15 mouse cellular contexts compared by ENCODE assay signal in genomic region chr6:116712062-116712461, GRCm38 (mm10). TPM values are rescaled to one million over a fixed set of nuclear protein-coding genes. Genes with fewer than 3 reads are reported as not detected.
DNase-seq lines count a peak whose midpoint lies in the region; ATAC-seq and TF ChIP-seq lines count a peak whose summit lies in the region.
"Had no signal": no experiment of that assay in that cellular context is flagged by ENCODE, and none has a peak within 500 bp of the region (broad histone marks: within the 10 kb centered on the region; RNA-seq: fewer than 3 reads in every experiment).

No protein-coding gene starts in this region.

- no peak overlapping the region for H3K27ac ChIP-seq in kidney, postnatal 0 days
- no peak overlapping the region for H3K27ac ChIP-seq in kidney, embryonic 15.5 days
- H3K27ac ChIP-seq in ES-Bruce4 (ENCODE audit: insufficient read depth, low read length) = no peak overlapping the region
- H3K27ac ChIP-seq: forebrain, embryonic 13.5 days; heart, embryonic 13.5 days; hindbrain, embryonic 12.5 days; left cerebral cortex, adult 2 months; limb, embryonic 15.5 days had no signal

- TF ChIP-seq CTCF in kidney, postnatal 0 days (IDR thresholded peaks at IDR 0.05; ENCODE audit: low read depth) = peak; percentile 37; the same call in 1 of the 2 replicates
- TF ChIP-seq CTCF in ES-Bruce4 (IDR thresholded peaks at IDR 0.05; ENCODE audit: low read depth, low read length) = peak; percentile 17

- WGBS in kidney, postnatal 0 days = 12% methylated on average over 5 of the region's 5 CpGs
- 14% methylated on average over 5 of the region's 5 CpGs for WGBS in kidney, embryonic 15.5 days

- TF ChIP-seq POLR2A in ES-Bruce4 (IDR thresholded peaks at IDR 0.05; ENCODE audit: insufficient read depth, low read length) = no peak

- H3K27me3 ChIP-seq in kidney, postnatal 0 days (ENCODE audit: insufficient read depth, low read length) = no peaks in the 10 kb centered on the region
- no peaks in the 10 kb centered on the region for H3K27me3 ChIP-seq in kidney, embryonic 15.5 days
- H3K27me3 ChIP-seq in ES-Bruce4 (ENCODE audit: control insufficient read depth, insufficient read depth, low read length, poor library complexity, severe bottlenecking) = no peaks in the 10 kb centered on the region
- H3K27me3 ChIP-seq: forebrain, embryonic 13.5 days; heart, embryonic 13.5 days; hindbrain, embryonic 12.5 days; limb, embryonic 15.5 days had no signal

- 0 out of 2 replicates have a peak, but pooled peaks cover 4% of the 10 kb centered on the region for H3K4me1 ChIP-seq in kidney, postnatal 0 days (replicated peaks; ENCODE audit: insufficient read depth, low read length)
- H3K4me1 ChIP-seq in kidney, embryonic 15.5 days = peaks cover 16% of the 10 kb centered on the region
- no peaks in the 10 kb centered on the region for H3K4me1 ChIP-seq in ES-Bruce4 (ENCODE audit: control insufficient read depth, insufficient read depth, low read length)
- H3K4me1 ChIP-seq: forebrain, embryonic 13.5 days; hindbrain, embryonic 12.5 days had no signal

- H3K9me3 ChIP-seq in kidney, postnatal 0 days (replicated peaks; ENCODE audit: low read length) = no peaks in the 10 kb centered on the region
- H3K9me3 ChIP-seq in kidney, embryonic 15.5 days (replicated peaks) = no peaks in the 10 kb centered on the region
- H3K9me3 ChIP-seq in ES-Bruce4 (replicated peaks; ENCODE audit: control insufficient read depth, insufficient read depth, low read length, poor library complexity, severe bottlenecking) = no peaks in the 10 kb centered on the region
- H3K9me3 ChIP-seq: forebrain, embryonic 13.5 days; heart, embryonic 13.5 days; hindbrain, embryonic 12.5 days; limb, embryonic 15.5 days had no signal

- H3K36me3 ChIP-seq in kidney, postnatal 0 days (ENCODE audit: insufficient read depth, low read length) = no peaks in the 10 kb centered on the region
- no peaks in the 10 kb centered on the region for H3K36me3 ChIP-seq in kidney, embryonic 15.5 days
- no peaks in the 10 kb centered on the region for H3K36me3 ChIP-seq in ES-Bruce4 (ENCODE audit: control insufficient read depth, insufficient read depth, low read length, poor library complexity, severe bottlenecking)
- H3K36me3 ChIP-seq: heart, embryonic 13.5 days; hindbrain, embryonic 12.5 days; limb, embryonic 15.5 days had no signal

- H3K4me3 ChIP-seq in kidney, postnatal 0 days (replicated peaks; ENCODE audit: low read depth, low read length) = no peak overlapping the region
- H3K4me3 ChIP-seq in kidney, embryonic 15.5 days (replicated peaks) = no peak overlapping the region
- H3K4me3 ChIP-seq in ES-Bruce4 (ENCODE audit: low read depth, low read length) = no peak overlapping the region
- H3K4me3 ChIP-seq: forebrain, embryonic 13.5 days; heart, embryonic 13.5 days; hindbrain, embryonic 12.5 days; left cerebral cortex, adult 2 months; limb, embryonic 15.5 days had no signal

- no peak overlapping the region for H3K9ac ChIP-seq in kidney, postnatal 0 days (ENCODE audit: low read depth, low read length)
- H3K9ac ChIP-seq in kidney, embryonic 15.5 days = no peak overlapping the region
- H3K9ac ChIP-seq in ES-Bruce4 (ENCODE audit: low read depth, poor library complexity, severe bottlenecking) = no peak overlapping the region
- H3K9ac ChIP-seq: forebrain, embryonic 13.5 days; heart, embryonic 13.5 days; hindbrain, embryonic 12.5 days; limb, embryonic 15.5 days had no signal

- ATAC-seq in kidney, postnatal 0 days (replicated peaks; ENCODE audit: low FRiP score, low read depth) = no peak
- no peak for ATAC-seq in kidney, embryonic 15.5 days (replicated peaks; ENCODE audit: low FRiP score)
- ATAC-seq in common myeloid progenitor, adult 5-6 weeks (replicated peaks; ENCODE audit: low read depth, poor library complexity, severe bottlenecking) = peak; percentile 94
- ATAC-seq in megakaryocyte, adult 5-6 weeks (ENCODE audit: poor library complexity, severe bottlenecking) = peak; percentile 72
- no peak for ATAC-seq in erythroid progenitor cell, adult 5-6 weeks (replicated peaks; ENCODE audit: low FRiP score, poor library complexity, severe bottlenecking)
- ATAC-seq: forebrain, embryonic 13.5 days had no signal

- no peak for TF ChIP-seq EP300 in ES-Bruce4 (IDR thresholded peaks at IDR 0.05; ENCODE audit: insufficient read depth, low read depth, low read length)

- DNase-seq in kidney, postnatal 0 days (ENCODE audit: low spot score) = peak; percentile 25
- DNase-seq in cerebellum, postnatal 10 days = no peak
- DNase-seq: adrenal gland, adult 2 months; cerebellum, adult 9-10 months had no signal

- no peak overlapping the region for H3K4me2 ChIP-seq in kidney, postnatal 0 days (ENCODE audit: low read length)
- H3K4me2 ChIP-seq in kidney, embryonic 15.5 days = no peak overlapping the region
- H3K4me2 ChIP-seq: forebrain, embryonic 13.5 days; heart, embryonic 13.5 days; hindbrain, embryonic 12.5 days; limb, embryonic 15.5 days; midbrain, embryonic 11.5 days had no signal

RNA-seq across cellular contexts. Expression of gene Tmem72, which starts 4.7 kb away (rescaled TPM):
- polyA plus RNA-seq in kidney, postnatal 0 days (2015; fragmentation: Nextera tagmentation; extraction: Ambion mirVana) = 23.5 and 26.5 TPM in 2 replicates
- 5.6 and 6.1 TPM in 2 replicates for polyA plus RNA-seq in kidney, embryonic 15.5 days (2015; fragmentation: Nextera tagmentation; extraction: Ambion mirVana)
- 0.05 and 0.07 TPM in 2 replicates for polyA plus RNA-seq in ES-Bruce4 (2011; ENCODE audit: insufficient read depth, insufficient read length, low read depth, missing spikeins)
- 0.05 TPM in 2 replicates for total RNA-seq in common myeloid progenitor, adult 5-6 weeks (2017)
- total RNA-seq in megakaryocyte, adult 5-6 weeks (2015) = 0.13 and 0.21 TPM in 2 replicates
- 0.12 and 0.33 TPM in 2 replicates for total RNA-seq in megakaryocyte, adult 5-6 weeks (2017)
- total RNA-seq in erythroid progenitor cell, adult 5-6 weeks (2015; ENCODE audit: low replicate concordance) = under 0.01 and 0.42 TPM in 2 replicates
- total RNA-seq in erythroid progenitor cell, adult 5-6 weeks (2017; ENCODE audit: low replicate concordance) = 0.08 and 0.13 TPM in 2 replicates

RNA-seq across cellular contexts. Expression of gene Rassf4, which starts 38.3 kb away (rescaled TPM):
- 2.9 and 3.6 TPM in 2 replicates for polyA plus RNA-seq in kidney, postnatal 0 days (2015; fragmentation: Nextera tagmentation; extraction: Ambion mirVana)
- polyA plus RNA-seq in kidney, embryonic 15.5 days (2015; fragmentation: Nextera tagmentation; extraction: Ambion mirVana) = 6.0 and 6.1 TPM in 2 replicates
- polyA plus RNA-seq in ES-Bruce4 (2011; ENCODE audit: insufficient read depth, insufficient read length, low read depth, missing spikeins) = 2.9 and 4.1 TPM in 2 replicates
- 15.0 and 17.4 TPM in 2 replicates for total RNA-seq in common myeloid progenitor, adult 5-6 weeks (2017)
- total RNA-seq in megakaryocyte, adult 5-6 weeks (2015) = 229 and 230 TPM in 2 replicates
- total RNA-seq in megakaryocyte, adult 5-6 weeks (2017) = 165 and 181 TPM in 2 replicates
- 28.1 and 28.8 TPM in 2 replicates for total RNA-seq in erythroid progenitor cell, adult 5-6 weeks (2015; ENCODE audit: low replicate concordance)
- total RNA-seq in erythroid progenitor cell, adult 5-6 weeks (2017; ENCODE audit: low replicate concordance) = 6.9 and 11.4 TPM in 2 replicates

Comparison
In these comparisons a context has a peak if more than half of its experiments do, and no peak if none do; other contexts are left out.
1. ATAC-seq: peak in common myeloid progenitor, adult 5-6 weeks (single experiment) and megakaryocyte, adult 5-6 weeks (single experiment); none in kidney, postnatal 0 days (single experiment), kidney, embryonic 15.5 days (single experiment) and erythroid progenitor cell, adult 5-6 weeks (single experiment).